Mouse (Mus musculus) forebrain, embryonic 16.5 days (tissue): ENCODE measurements around the gene Tigit. TPM values are rescaled to one million over a fixed set of nuclear protein-coding genes. Genes with fewer than 3 reads are reported as not detected.

Source experiments
- ATAC-seq: fragments of 200-750 bp; cut with Nextera tagmentation; 2 replicates; pipeline ENCODE4 v1.8.0; 2017; ENCODE audit warnings: mild to moderate bottlenecking, moderate library complexity
- H3K27ac ChIP-seq: fragments of 300-500 bp; sonication (generic); 2 replicates; pipeline ENCODE4 v1.5.1; 2014; ENCODE audit warnings: low read length, control low read depth
- H3K27me3 ChIP-seq: fragments of 300-500 bp; sonication (generic); replicated peaks from 2 replicates; pipeline ENCODE4 v1.6.1; 2014; ENCODE audit warnings: low read length; ENCODE audit not compliant: control insufficient read depth, insufficient read depth
- H3K36me3 ChIP-seq: fragments of 300-500 bp; sonication (generic); 2 replicates; pipeline ENCODE4 v1.6.1; 2014; ENCODE audit not compliant: control insufficient read depth, insufficient read depth
- H3K4me1 ChIP-seq: fragments of 300-500 bp; sonication (generic); replicated peaks from 2 replicates; pipeline ENCODE4 v1.6.1; 2014; ENCODE audit warnings: low read length; ENCODE audit not compliant: control insufficient read depth, insufficient read depth
- H3K4me2 ChIP-seq: fragments of 300-500 bp; sonication (generic); 2 replicates; pipeline ENCODE4 v1.6.1; 2014; ENCODE audit warnings: mild to moderate bottlenecking, low read length, control low read depth
- H3K4me3 ChIP-seq: fragments of 300-500 bp; sonication (generic); replicated peaks from 2 replicates; pipeline ENCODE4 v1.5.1; 2014; ENCODE audit warnings: mild to moderate bottlenecking, low read length, control low read depth
- H3K9ac ChIP-seq: fragments of 300-500 bp; sonication (generic); replicated peaks from 2 replicates; pipeline ENCODE4 v1.6.1; 2014; ENCODE audit warnings: low read depth, low read length, control low read depth
- H3K9me3 ChIP-seq: fragments of 300-500 bp; sonication (generic); 2 replicates; pipeline ENCODE4 v1.6.1; 2016; ENCODE audit warnings: low read length; ENCODE audit not compliant: control insufficient read depth
- WGBS: fragments of 180-500 bp; shearing (Covaris S2); extraction: QIAGEN DNeasy Blood & Tissue Kit; methylation state at CpG from one replicate; pipeline ENCODE4 v1.1.7; 2014; 5-methylcytosine and 5-hydroxymethylcytosine counted together
- polyA plus RNA-seq: library from polyadenylated mRNA; unstranded; fragments of >200 nt; fragmentation: Nextera tagmentation; extraction: Ambion mirVana; gene quantifications from 2 replicates; pipeline ENCODE4 v1.2.1, GENCODE M21; 2015

Gene Tigit
- polyA plus RNA-seq, 1 experiment from 2014 or later: not detected

GRCm38 (mm10) chr16:43698735-43699649, 35.0 kb upstream of the Tigit start:
- WGBS: 90% methylated on average over 14 of the region's 14 CpGs

GRCm38 (mm10) chr16:43697772-43698171, 33.8 kb upstream of the Tigit start:
- ATAC-seq: no peak
- WGBS: 74% methylated on average over 7 of the region's 7 CpGs
- no peak overlapping the region for H3K9ac ChIP-seq
- no peak overlapping the region for H3K27ac ChIP-seq
- H3K4me2 ChIP-seq: no peak overlapping the region
- no peaks in the 10 kb centered on the region for H3K36me3 ChIP-seq
- no peaks in the 10 kb centered on the region for H3K27me3 ChIP-seq
- no peaks in the 10 kb centered on the region for H3K9me3 ChIP-seq
- no peak overlapping the region for H3K4me3 ChIP-seq
- no peaks in the 10 kb centered on the region for H3K4me1 ChIP-seq

More at GRCm38 (mm10) chr16:43698735-43699649, 35.0 kb upstream of the Tigit start:
- Histone ChIP-seq H3K4me1 (no peaks in the 10 kb centered on the region), H3K9me3 (0 out of 2 replicates have a peak, but pooled peaks cover 2% of the 10 kb centered on the region), H3K4me2 (no peak overlapping the region), H3K36me3 (no peaks in the 10 kb centered on the region), H3K27ac (no peak overlapping the region), H3K27me3 (no peaks in the 10 kb centered on the region), H3K4me3 (no peak overlapping the region), H3K9ac (no peak overlapping the region)
- ATAC-seq: no peak

DNA sequence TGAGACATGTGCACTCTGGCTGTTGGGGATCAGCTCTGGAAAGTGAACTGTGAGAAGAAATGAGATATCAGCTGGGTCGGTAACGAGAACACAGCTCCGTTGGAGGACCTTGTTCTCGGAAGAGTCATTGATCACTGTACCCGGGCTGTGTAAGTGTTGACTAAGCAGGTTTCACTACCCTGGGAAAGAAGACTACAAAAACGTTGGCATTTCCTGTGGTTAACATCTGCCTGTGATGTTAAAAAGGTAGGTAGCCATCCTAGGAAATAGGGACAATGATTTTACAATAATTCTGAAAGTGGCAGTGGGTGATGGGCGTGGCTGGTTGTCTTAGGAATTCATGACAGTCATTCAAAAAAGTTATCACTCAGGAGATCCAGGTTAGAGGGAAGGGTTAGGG, 31.9 kb upstream of the Tigit start:
- no peaks in the 10 kb centered on the region for H3K9me3 ChIP-seq
- no peaks in the 10 kb centered on the region for H3K27me3 ChIP-seq
- H3K27ac ChIP-seq: no peak overlapping the region
- H3K4me2 ChIP-seq: no peak overlapping the region
- no peak overlapping the region for H3K9ac ChIP-seq
- no peaks in the 10 kb centered on the region for H3K36me3 ChIP-seq
- H3K4me1 ChIP-seq: no peaks in the 10 kb centered on the region
- H3K4me3 ChIP-seq: no peak overlapping the region
- ATAC-seq: no peak
- WGBS: 81% methylated on average over 7 of the region's 7 CpGs

DNA sequence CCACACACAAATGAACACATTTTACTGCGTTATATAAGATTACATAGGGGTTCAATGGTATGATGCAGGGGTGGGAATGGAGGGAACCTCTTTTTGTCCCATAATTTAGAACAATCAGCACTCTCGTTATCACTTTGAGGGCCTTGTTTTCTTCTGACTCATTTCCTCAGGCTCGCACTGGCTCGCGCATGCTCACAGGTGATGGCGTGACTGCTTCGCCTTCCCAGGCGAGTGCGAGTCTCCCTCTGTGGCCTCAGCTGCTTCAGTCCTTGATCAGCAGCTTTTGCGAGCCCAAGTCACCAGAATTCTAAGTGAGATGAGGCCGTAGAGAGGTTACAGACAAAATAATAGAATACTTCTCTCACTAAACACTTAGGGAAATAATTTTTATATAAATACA, 30.2 kb upstream of the Tigit start:
- Histone ChIP-seq H3K27ac (no peak overlapping the region), H3K27me3 (no peaks in the 10 kb centered on the region), H3K4me1 (no peaks in the 10 kb centered on the region), H3K36me3 (no peaks in the 10 kb centered on the region), H3K9ac (no peak overlapping the region), H3K9me3 (no peaks in the 10 kb centered on the region), H3K4me2 (no peak overlapping the region), H3K4me3 (no peak overlapping the region)
- ATAC-seq: no peak
- WGBS: 85% methylated on average over 11 of the region's 11 CpGs

- no peaks in the 10 kb centered on the region for H3K27me3 ChIP-seq
- no peak for ATAC-seq
- H3K27ac ChIP-seq: no peak overlapping the region
- 94% methylated on average over 4 of the region's 4 CpGs for WGBS
- no peak overlapping the region for H3K4me2 ChIP-seq
- H3K4me1 ChIP-seq: no peaks in the 10 kb centered on the region
- no peak overlapping the region for H3K9ac ChIP-seq
- H3K36me3 ChIP-seq: no peaks in the 10 kb centered on the region
- H3K9me3 ChIP-seq: no peaks in the 10 kb centered on the region
- H3K4me3 ChIP-seq: no peak overlapping the region
Observed at GRCm38 (mm10) chr16:43692611-43693010, 28.7 kb upstream of the Tigit start.

DNA sequence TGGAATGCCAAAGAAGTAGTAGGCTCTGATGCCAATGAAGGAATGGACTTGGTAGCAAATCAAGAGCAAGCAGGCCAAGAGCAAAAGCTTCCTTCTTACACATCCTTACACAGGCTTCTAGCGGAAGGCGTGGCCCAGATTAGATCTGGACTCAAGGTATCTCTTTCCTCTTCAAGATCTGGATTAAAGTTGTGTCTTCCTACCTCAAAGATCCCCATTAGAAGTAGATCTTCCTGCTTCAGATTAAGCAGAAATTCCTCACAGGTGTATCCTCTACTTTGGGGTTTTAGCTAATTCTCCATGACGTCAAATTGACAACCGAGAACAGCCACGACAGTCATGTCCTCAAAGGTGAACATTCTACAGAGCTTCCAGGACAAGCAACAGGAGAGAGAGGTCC, 27.8 kb upstream of the Tigit start:
- ATAC-seq: no peak
- Histone ChIP-seq H3K9ac (no peak overlapping the region), H3K9me3 (no peaks in the 10 kb centered on the region), H3K4me3 (no peak overlapping the region), H3K27ac (no peak overlapping the region), H3K36me3 (no peaks in the 10 kb centered on the region), H3K4me1 (no peaks in the 10 kb centered on the region), H3K27me3 (no peaks in the 10 kb centered on the region), H3K4me2 (no peak overlapping the region)
- WGBS: 97% methylated on average over 5 of the region's 5 CpGs

DNA sequence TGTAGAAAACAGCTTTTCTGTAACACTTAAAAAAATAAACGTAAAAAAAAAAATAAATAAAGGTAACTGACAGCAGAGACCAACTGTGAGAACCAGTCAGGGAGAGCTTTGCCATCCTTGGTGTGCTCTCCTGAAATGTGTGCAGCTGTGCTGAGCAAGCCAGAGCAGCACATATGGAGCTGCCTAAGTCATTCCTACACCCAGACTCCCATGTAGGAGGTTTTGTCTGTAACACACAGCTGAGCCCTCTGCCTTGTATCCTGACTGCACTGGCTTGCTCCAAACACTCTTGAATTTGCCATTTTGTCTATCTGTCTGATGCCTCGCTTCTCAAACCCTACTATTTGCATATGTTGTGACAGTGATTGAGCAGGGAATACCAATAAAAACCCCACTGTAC, 27.0 kb upstream of the Tigit start:
- ATAC-seq: no peak
- no peaks in the 10 kb centered on the region for H3K27me3 ChIP-seq
- no peaks in the 10 kb centered on the region for H3K36me3 ChIP-seq
- H3K4me1 ChIP-seq: no peaks in the 10 kb centered on the region
- 83% methylated on average over 2 of the region's 2 CpGs for WGBS
- no peak overlapping the region for H3K4me3 ChIP-seq
- no peak overlapping the region for H3K27ac ChIP-seq
- H3K9ac ChIP-seq: no peak overlapping the region
- H3K4me2 ChIP-seq: no peak overlapping the region
- H3K9me3 ChIP-seq: no peaks in the 10 kb centered on the region

DNA sequence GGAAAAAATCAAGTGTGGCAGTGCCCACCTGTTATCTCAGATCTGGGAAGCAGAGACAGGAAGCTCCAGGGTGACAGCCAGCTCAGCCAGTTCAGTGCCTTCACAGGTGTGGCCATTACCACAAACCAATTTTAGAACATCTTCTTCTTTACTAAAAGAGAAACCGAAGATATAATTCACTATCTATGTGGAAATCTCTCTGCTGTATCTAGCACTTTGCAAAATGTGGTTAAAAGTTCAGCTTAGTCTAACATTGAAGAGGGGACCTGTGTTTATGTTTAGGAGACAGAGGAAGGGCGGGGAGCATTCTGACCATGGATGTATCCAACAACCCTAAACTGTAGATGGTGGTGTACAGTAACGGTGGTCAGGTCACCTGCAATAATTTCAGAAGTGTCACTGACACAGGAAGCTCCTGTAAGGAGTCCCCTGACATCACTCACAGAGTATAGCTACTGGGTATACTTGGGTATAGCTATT, 26.3 kb upstream of the Tigit start:
- Histone ChIP-seq H3K27me3 (no peaks in the 10 kb centered on the region), H3K4me2 (no peak overlapping the region), H3K36me3 (no peaks in the 10 kb centered on the region), H3K4me1 (no peaks in the 10 kb centered on the region), H3K9me3 (no peaks in the 10 kb centered on the region), H3K4me3 (no peak overlapping the region), H3K27ac (no peak overlapping the region), H3K9ac (no peak overlapping the region)
- 94% methylated on average over 3 of the region's 3 CpGs for WGBS
- ATAC-seq: no peak

DNA sequence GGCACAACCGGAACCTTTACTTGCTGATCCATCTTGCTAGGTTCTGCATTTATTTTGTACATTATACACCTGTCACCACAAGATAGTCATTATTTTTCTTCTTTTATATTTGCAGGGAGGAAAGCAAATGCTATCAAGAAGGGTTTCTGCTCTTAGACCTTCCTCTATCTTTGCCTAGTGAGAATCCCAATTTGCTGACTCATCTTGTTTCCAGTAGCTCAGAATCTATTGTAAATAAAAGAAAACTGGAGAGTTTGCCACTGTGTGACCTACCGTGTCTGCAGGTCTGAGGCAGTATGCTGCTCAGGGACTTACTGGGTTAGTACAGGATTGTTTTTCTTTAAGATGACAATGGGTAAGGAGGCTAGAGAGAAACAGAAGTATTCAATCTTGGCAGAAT, 24.0 kb upstream of the Tigit start:
- 80% methylated on average over 2 of the region's 2 CpGs for WGBS
- H3K9ac ChIP-seq: no peak overlapping the region
- H3K9me3 ChIP-seq: no peaks in the 10 kb centered on the region
- H3K4me3 ChIP-seq: no peak overlapping the region
- H3K27me3 ChIP-seq: no peaks in the 10 kb centered on the region
- no peak for ATAC-seq
- H3K4me1 ChIP-seq: no peaks in the 10 kb centered on the region
- no peak overlapping the region for H3K4me2 ChIP-seq
- no peak overlapping the region for H3K27ac ChIP-seq
- H3K36me3 ChIP-seq: no peaks in the 10 kb centered on the region
